Mouse (Mus musculus) CH12.LX (cell line): Measurements from ENCODE around the gene Shld2. TPM values are rescaled to one million over a fixed set of nuclear protein-coding genes. Genes with fewer than 3 reads are reported as not detected.
"Not testable (repeated sequence)": the region's sequence is repeated elsewhere in the genome, so short reads cannot be mapped to it uniquely, and the experiment has no call there.

Experiments used
- DNase-seq: peaks from one replicate; pipeline ENCODE4 v3.0.0-alpha.2; 2013; ENCODE audit errors: extremely low read depth
- H3K27ac ChIP-seq: 2 replicates; pipeline ENCODE4 v1.5.1; 2012; ENCODE audit warnings: low read depth, mild to moderate bottlenecking, control low read depth, moderate library complexity; ENCODE audit not compliant: insufficient read depth
- H3K27me3 ChIP-seq: replicated peaks from 2 replicates; pipeline ENCODE3; 2012; ENCODE audit warnings: inconsistent platforms
- H3K36me3 ChIP-seq, 2 experiments: replicated peaks in 1 of 2; 2 replicates each; pipeline versions ENCODE3 to v1.6.1; 2012; ENCODE audit warnings: inconsistent platforms in 1 of 2, low read length in 1 of 2, mild to moderate bottlenecking in 1 of 2, mixed read lengths in 1 of 2, moderate library complexity in 1 of 2; ENCODE audit not compliant: control insufficient read depth in 1 of 2, insufficient read depth in 1 of 2
- H3K4me1 ChIP-seq, 2 experiments: 2 replicates each; pipeline ENCODE4 v1.6.1; 2012; ENCODE audit warnings: inconsistent platforms in 1 of 2, moderate library complexity in 1 of 2; ENCODE audit not compliant: insufficient read depth in 2 of 2, control insufficient read depth in 1 of 2
- H3K4me2 ChIP-seq: 2 replicates; pipeline ENCODE4 v1.6.1; 2012; ENCODE audit warnings: low read depth, mild to moderate bottlenecking, control low read depth; ENCODE audit not compliant: poor library complexity, insufficient read depth, severe bottlenecking
- H3K4me3 ChIP-seq, 3 experiments: fragments of 150-350 bp in 1 of 3; sonication (generic) in 1 of 3; replicated peaks in 1 of 3; 2 replicates each; pipeline versions ENCODE3 to v1.5.1; 2011 to 2012; ENCODE audit warnings: low read depth in 2 of 3, low read length in 2 of 3, mild to moderate bottlenecking in 2 of 3, moderate library complexity in 2 of 3, control low read depth in 1 of 3, improper control_type of control experiment in 1 of 3, inconsistent platforms in 1 of 3, mixed read lengths in 1 of 3; ENCODE audit not compliant: poor library complexity in 1 of 3
- H3K79me2 ChIP-seq: replicated peaks from 2 replicates; pipeline ENCODE4 v1.6.1; 2012; ENCODE audit warnings: mild to moderate bottlenecking, moderate library complexity; ENCODE audit not compliant: control insufficient read depth, poor library complexity, insufficient read depth, severe bottlenecking; ENCODE audit errors: extremely low read depth
- H3K9ac ChIP-seq: 2 replicates; pipeline ENCODE4 v1.6.1; 2012; ENCODE audit warnings: low read depth, mild to moderate bottlenecking, control low read depth, moderate library complexity; ENCODE audit not compliant: insufficient read depth
- H3K9me3 ChIP-seq: replicated peaks from 2 replicates; pipeline ENCODE3; 2012; ENCODE audit warnings: low read length, inconsistent platforms, mixed read lengths
- BHLHE40 ChIP-seq: IDR thresholded peaks from 2 replicates; pipeline ENCODE4 v1.6.1; 2011; ENCODE audit warnings: mild to moderate bottlenecking, low read depth, low read length, improper control_type of control experiment
- CTCF ChIP-seq, 2 experiments: IDR thresholded peaks in 1 of 2; conservative IDR thresholded peaks in 1 of 2; 2 replicates each; pipeline ENCODE4 v1.5.1; 2011 to 2012; ENCODE audit warnings: low read depth in 2 of 2, low read length in 2 of 2, improper control_type of control experiment in 1 of 2, inconsistent platforms in 1 of 2, mild to moderate bottlenecking in 1 of 2, moderate library complexity in 1 of 2
- EP300 ChIP-seq: IDR thresholded peaks from 2 replicates; pipeline ENCODE4 v1.6.1; 2011; ENCODE audit warnings: low read length, improper control_type of control experiment
- HCFC1 ChIP-seq: IDR thresholded peaks from 2 replicates; pipeline ENCODE4 v1.6.1; 2012; ENCODE audit warnings: low read depth, mild to moderate bottlenecking, inconsistent platforms, low read length, improper control_type of control experiment
- JUN ChIP-seq: IDR thresholded peaks from 2 replicates; pipeline ENCODE4 v1.6.1; 2011; ENCODE audit warnings: low read depth, mild to moderate bottlenecking, low read length, improper control_type of control experiment, moderate library complexity; ENCODE audit not compliant: insufficient read depth
- JUND ChIP-seq: conservative IDR thresholded peaks from 2 replicates; pipeline ENCODE4 v1.6.1; 2011; ENCODE audit warnings: low read depth, low read length, improper control_type of control experiment
- POLR2AphosphoS2 ChIP-seq: IDR thresholded peaks from 2 replicates; pipeline ENCODE4 v1.6.1; 2011; ENCODE audit warnings: low read depth, low read length, improper control_type of control experiment
- RAD21 ChIP-seq: IDR thresholded peaks from 2 replicates; pipeline ENCODE4 v1.6.1; 2011; ENCODE audit warnings: low read depth, mild to moderate bottlenecking, low read length, improper control_type of control experiment, moderate library complexity
- SIN3A ChIP-seq: IDR thresholded peaks from 2 replicates; pipeline ENCODE4 v1.6.1; 2012; ENCODE audit warnings: low read length, improper control_type of control experiment, inconsistent platforms
- SMC3 ChIP-seq: IDR thresholded peaks from 2 replicates; pipeline ENCODE4 v1.6.1; 2011; ENCODE audit warnings: low read depth, low read length, improper control_type of control experiment
- UBTF ChIP-seq: IDR thresholded peaks from 2 replicates; pipeline ENCODE4 v1.6.1; 2012; ENCODE audit warnings: low read depth, mild to moderate bottlenecking, inconsistent platforms, low read length, improper control_type of control experiment, moderate library complexity
- ZC3H11A ChIP-seq: IDR thresholded peaks from 2 replicates; pipeline ENCODE4 v1.6.1; 2012; ENCODE audit warnings: low read depth, mild to moderate bottlenecking, inconsistent platforms, low read length, improper control_type of control experiment
- ZKSCAN1 ChIP-seq: IDR thresholded peaks from 2 replicates; pipeline ENCODE4 v1.6.1; 2012; ENCODE audit warnings: low read depth, inconsistent platforms, low read length, improper control_type of control experiment, borderline replicate concordance
- ZNF384 ChIP-seq: IDR thresholded peaks from 2 replicates; pipeline ENCODE4 v1.6.1; 2012; ENCODE audit warnings: low read depth, low read length, improper control_type of control experiment, inconsistent platforms
- dilution Hi-C: fragments of 300-500 bp; cut with MboI; formaldehyde crosslinking; loops from 2 replicates; pipeline ENCODE4 v1.14.3; 2020; ENCODE audit warnings: low sequenced_read_pairs; ENCODE audit not compliant: extremely low pct_unique_long_range_greater_than_20kb, extremely low pct_ligation_motif_present
- in situ Hi-C: fragments of 300-500 bp; cut with MboI; formaldehyde crosslinking; loops from 3 replicates; pipeline ENCODE4 v1.14.3; 2019; ENCODE audit warnings: low sequenced_read_pairs, low pct_ligation_motif_present, low pct_unique_long_range_greater_than_20kb, mixed read lengths
- polyA plus RNA-seq: library from polyadenylated mRNA; unstranded; fragments of >175 nt; gene quantifications from 2 replicates; pipeline ENCODE4 v1.2.1, GENCODE M21; 2012; ENCODE audit warnings: low read depth; ENCODE audit not compliant: insufficient read length
- total RNA-seq, 2 experiments: library from RNA; depleted of rRNA; stranded (reverse); fragments of 300-350 nt in 1 of 2; fragments of >200 nt in 1 of 2; gene quantifications; 2 replicates each; pipeline ENCODE4 v1.2.3; 2012 to 2014

Gene Shld2
- total and polyA plus RNA-seq, 3 experiments: 12.0 to 21.8 (median 13.9) TPM

GRCm38 (mm10) chr14:34273280-34273679 lies 37.0 kb downstream of the Shld2 start:
- no peaks in the 10 kb centered on the region; the same call in 1 of the 2 replicates for H3K79me2 ChIP-seq
- TF ChIP-seq RAD21: peak; percentile 68
- peak in 1 of 2 experiments; percentile 70; a peak in 3 of 4 replicates for TF ChIP-seq CTCF (conservative IDR thresholded peaks at IDR 0.05 in 1 of 2, IDR thresholded peaks at IDR 0.05 in 1 of 2; ENCODE audit: low read depth in 2 of 2, low read length in 2 of 2)
- TF ChIP-seq ZNF384: peak; percentile 75
- no peak for TF ChIP-seq ZKSCAN1
- TF ChIP-seq UBTF: no peak
- peak; percentile 70 for TF ChIP-seq SMC3
- no peak overlapping the region for H3K27ac ChIP-seq
- no peak overlapping the region for H3K4me2 ChIP-seq
- no peaks in the 10 kb centered on the region for H3K9me3 ChIP-seq
- no peaks in the 10 kb centered on the region for H3K27me3 ChIP-seq
- H3K36me3 ChIP-seq: peaks cover 0 to 12% of the 10 kb centered on the region in 2 experiments
- in situ Hi-C loops (no loop called here), dilution Hi-C loops (no loop called here)
- no peak overlapping the region for H3K4me3 ChIP-seq
- H3K9ac ChIP-seq: no peak overlapping the region
- no peaks in the 10 kb centered on the region for H3K4me1 ChIP-seq
- DNase-seq: peak; percentile 21

GRCm38 (mm10) chr14:34268046-34268445 lies 42.2 kb downstream of the Shld2 start:
- no peak for DNase-seq
- Histone ChIP-seq H3K4me1 (no peaks in the 10 kb centered on the region), H3K9me3 (no peaks in the 10 kb centered on the region), H3K9ac (no peak overlapping the region), H3K27me3 (no peaks in the 10 kb centered on the region), H3K79me2 (no peaks in the 10 kb centered on the region; the same call in 1 of the 2 replicates), H3K36me3 (peaks cover 0 to 23% of the 10 kb centered on the region in 2 experiments), H3K27ac (no peak overlapping the region), H3K4me3 (no peak overlapping the region), H3K4me2 (no peak overlapping the region)
- in situ Hi-C loops (no loop called here), dilution Hi-C loops (no loop called here)
- TF ChIP-seq JUN (no peak), HCFC1 (no peak), JUND (no peak), POLR2AphosphoS2 (no peak), EP300 (no peak), CTCF (conservative IDR thresholded peaks at IDR 0.05 in 1 of 2, IDR thresholded peaks at IDR 0.05 in 1 of 2; ENCODE audit: low read depth in 2 of 2, low read length in 2 of 2) (no peak), SIN3A (no peak), ZC3H11A (no peak)

- H3K4me2 ChIP-seq, H3K27me3 ChIP-seq, DNase-seq, H3K4me3 ChIP-seq, dilution Hi-C loops, H3K27ac ChIP-seq, H3K4me1 ChIP-seq, H3K79me2 ChIP-seq, H3K9me3 ChIP-seq, in situ Hi-C loops, H3K9ac ChIP-seq: not testable (repeated sequence)
- peaks cover 0 to 15% of the 10 kb centered on the region in 2 experiments for H3K36me3 ChIP-seq
- peak; percentile 31; the same call in 1 of the 2 replicates for TF ChIP-seq BHLHE40
Observed at GRCm38 (mm10) chr14:34258525-34258924, 51.8 kb downstream of the Shld2 start.
